Mouse (Mus musculus): ENCODE results near the gene Arhgap10. TPM values are rescaled to one million over a fixed set of nuclear protein-coding genes. Genes with fewer than 3 reads are reported as not detected.

The Arhgap10 gene
- polyA plus RNA-seq, 1 experiment from 2014 or later: 3.9 TPM

GRCm38 (mm10) chr8:77292120-77292519 lies 225.6 kb downstream of the Arhgap10 start:
- H3K9me3 ChIP-seq (ENCODE audit: low read length): peaks cover 4% of the 10 kb centered on the region; the same call in 1 of the 2 replicates
- H3K4me1 ChIP-seq (ENCODE audit: insufficient read depth): no peaks in the 10 kb centered on the region
- H3K4me3 ChIP-seq (ENCODE audit: low read depth, low read length): no peak overlapping the region
- H3K4me2 ChIP-seq (ENCODE audit: low read depth, low read length): no peak overlapping the region
- DNase-seq (no peak), ATAC-seq (no peak)
- no peak overlapping the region for H3K9ac ChIP-seq (replicated peaks)
- no peaks in the 10 kb centered on the region; the same call in 1 of the 2 replicates for H3K36me3 ChIP-seq (replicated peaks; ENCODE audit: insufficient read depth, low read length)
- H3K27me3 ChIP-seq (ENCODE audit: insufficient read depth, low read length): no peaks in the 10 kb centered on the region
- 64% methylated on average over 4 of the region's 4 CpGs for WGBS (ENCODE audit: insufficient replicate concordance)
- TF ChIP-seq EP300 (IDR thresholded peaks at IDR 0.05; ENCODE audit: low read depth) (no peak), CTCF (IDR thresholded peaks at IDR 0.05; ENCODE audit: low read depth) (no peak)
- no peak overlapping the region for H3K27ac ChIP-seq (ENCODE audit: low read depth)

GRCm38 (mm10) chr8:77288492-77288891 lies 229.3 kb downstream of the Arhgap10 start:
- no peak overlapping the region for H3K9ac ChIP-seq (replicated peaks)
- no peaks in the 10 kb centered on the region for H3K4me1 ChIP-seq (ENCODE audit: insufficient read depth)
- 87% methylated on average over 12 of the region's 12 CpGs for WGBS (ENCODE audit: insufficient replicate concordance)
- H3K9me3 ChIP-seq (ENCODE audit: low read length): no peaks in the 10 kb centered on the region
- H3K4me2 ChIP-seq (ENCODE audit: low read depth, low read length): no peak overlapping the region
- DNase-seq (no peak), ATAC-seq (no peak)
- H3K36me3 ChIP-seq (replicated peaks; ENCODE audit: insufficient read depth, low read length): no peaks in the 10 kb centered on the region
- no peak overlapping the region for H3K4me3 ChIP-seq (ENCODE audit: low read depth, low read length)
- no peaks in the 10 kb centered on the region for H3K27me3 ChIP-seq (ENCODE audit: insufficient read depth, low read length)
- H3K27ac ChIP-seq (ENCODE audit: low read depth): no peak overlapping the region
- no peak for TF ChIP-seq CTCF (IDR thresholded peaks at IDR 0.05; ENCODE audit: low read depth)
- TF ChIP-seq EP300 (IDR thresholded peaks at IDR 0.05; ENCODE audit: low read depth): no peak

GRCm38 (mm10) chr8:77288065-77288464 lies 229.7 kb downstream of the Arhgap10 start:
- Histone ChIP-seq H3K36me3 (replicated peaks; ENCODE audit: insufficient read depth, low read length) (no peaks in the 10 kb centered on the region), H3K27ac (ENCODE audit: low read depth) (no peak overlapping the region), H3K9me3 (ENCODE audit: low read length) (no peaks in the 10 kb centered on the region), H3K9ac (replicated peaks) (no peak overlapping the region), H3K4me1 (ENCODE audit: insufficient read depth) (no peaks in the 10 kb centered on the region), H3K4me3 (ENCODE audit: low read depth, low read length) (no peak overlapping the region), H3K4me2 (ENCODE audit: low read depth, low read length) (no peak overlapping the region), H3K27me3 (ENCODE audit: insufficient read depth, low read length) (no peaks in the 10 kb centered on the region)
- 65% methylated on average over 3 of the region's 3 CpGs for WGBS (ENCODE audit: insufficient replicate concordance)
- DNase-seq: no peak
- ATAC-seq: no peak
- no peak for TF ChIP-seq EP300 (IDR thresholded peaks at IDR 0.05; ENCODE audit: low read depth)
- no peak for TF ChIP-seq CTCF (IDR thresholded peaks at IDR 0.05; ENCODE audit: low read depth)

GRCm38 (mm10) chr8:77284473-77284872 lies 233.3 kb downstream of the Arhgap10 start:
- no peak for ATAC-seq
- Histone ChIP-seq H3K27me3 (ENCODE audit: insufficient read depth, low read length) (no peaks in the 10 kb centered on the region), H3K9ac (replicated peaks) (no peak overlapping the region), H3K9me3 (ENCODE audit: low read length) (no peaks in the 10 kb centered on the region), H3K4me1 (ENCODE audit: insufficient read depth) (no peaks in the 10 kb centered on the region), H3K36me3 (replicated peaks; ENCODE audit: insufficient read depth, low read length) (no peaks in the 10 kb centered on the region), H3K4me3 (ENCODE audit: low read depth, low read length) (no peak overlapping the region), H3K27ac (ENCODE audit: low read depth) (no peak overlapping the region), H3K4me2 (ENCODE audit: low read depth, low read length) (no peak overlapping the region)
- DNase-seq: no peak
- 75% methylated on average over 3 of the region's 3 CpGs for WGBS (ENCODE audit: insufficient replicate concordance)
- TF ChIP-seq CTCF (IDR thresholded peaks at IDR 0.05; ENCODE audit: low read depth) (no peak), EP300 (IDR thresholded peaks at IDR 0.05; ENCODE audit: low read depth) (no peak)

GRCm38 (mm10) chr8:77282605-77283236 lies 235.0 kb downstream of the Arhgap10 start:
- DNase-seq (no peak), ATAC-seq (no peak)
- Histone ChIP-seq H3K36me3 (replicated peaks; ENCODE audit: insufficient read depth, low read length) (no peaks in the 10 kb centered on the region), H3K4me2 (ENCODE audit: low read depth, low read length) (no peak overlapping the region), H3K9me3 (ENCODE audit: low read length) (no peaks in the 10 kb centered on the region), H3K27ac (ENCODE audit: low read depth) (no peak overlapping the region), H3K4me3 (ENCODE audit: low read depth, low read length) (no peak overlapping the region), H3K4me1 (ENCODE audit: insufficient read depth) (no peaks in the 10 kb centered on the region), H3K9ac (replicated peaks) (no peak overlapping the region), H3K27me3 (ENCODE audit: insufficient read depth, low read length) (no peaks in the 10 kb centered on the region)
- no peak for TF ChIP-seq CTCF (IDR thresholded peaks at IDR 0.05; ENCODE audit: low read depth)
- no peak for TF ChIP-seq EP300 (IDR thresholded peaks at IDR 0.05; ENCODE audit: low read depth)
- WGBS (ENCODE audit: insufficient replicate concordance): 55% methylated on average over 7 of the region's 7 CpGs

- ATAC-seq (no peak), DNase-seq (no peak)
- H3K9ac ChIP-seq (replicated peaks): no peak overlapping the region
- H3K27me3 ChIP-seq (ENCODE audit: insufficient read depth, low read length): no peaks in the 10 kb centered on the region
- no peaks in the 10 kb centered on the region; the same call in 1 of the 2 replicates for H3K36me3 ChIP-seq (replicated peaks; ENCODE audit: insufficient read depth, low read length)
- H3K4me3 ChIP-seq (ENCODE audit: low read depth, low read length): no peak overlapping the region
- H3K4me1 ChIP-seq (ENCODE audit: insufficient read depth): no peaks in the 10 kb centered on the region
- WGBS (ENCODE audit: insufficient replicate concordance): 59% methylated on average over 3 of the region's 3 CpGs
- H3K9me3 ChIP-seq (ENCODE audit: low read length): no peaks in the 10 kb centered on the region
- no peak overlapping the region for H3K4me2 ChIP-seq (ENCODE audit: low read depth, low read length)
- H3K27ac ChIP-seq (ENCODE audit: low read depth): no peak overlapping the region
- TF ChIP-seq EP300 (IDR thresholded peaks at IDR 0.05; ENCODE audit: low read depth) (no peak), CTCF (IDR thresholded peaks at IDR 0.05; ENCODE audit: low read depth) (no peak)
Measured at GRCm38 (mm10) chr8:77279977-77280376, 237.8 kb downstream of the Arhgap10 start.

All from liver, postnatal 0 days (tissue).